Mouse (Mus musculus) spleen, adult 2 months (tissue): ENCODE data around the gene Fam129b. TPM values are rescaled to one million over a fixed set of nuclear protein-coding genes. Genes with fewer than 3 reads are reported as not detected.

Experiments used
- DNase-seq, 2 experiments: peaks; one replicate each; pipeline versions ENCODE4 v3.0.0 to v3.0.0-alpha.2; 2012 to 2021; ENCODE audit warnings: low spot score in 2 of 2, low read depth in 1 of 2
- H3K27ac ChIP-seq: fragments of 200-500 bp; 2 replicates; pipeline ENCODE4 v1.5.1; 2012; ENCODE audit warnings: low read length, inconsistent platforms; ENCODE audit not compliant: insufficient read depth
- H3K27me3 ChIP-seq: fragments of 200-500 bp; 2 replicates; pipeline ENCODE4 v1.6.1; 2012; ENCODE audit warnings: mild to moderate bottlenecking, moderate library complexity, low read length, inconsistent platforms; ENCODE audit not compliant: control insufficient read depth, insufficient read depth
- H3K36me3 ChIP-seq: fragments of 200-500 bp; 2 replicates; pipeline ENCODE4 v1.6.1; 2012; ENCODE audit warnings: mild to moderate bottlenecking, low read length, inconsistent platforms; ENCODE audit not compliant: control insufficient read depth, insufficient read depth
- H3K4me1 ChIP-seq: fragments of 200-500 bp; 2 replicates; pipeline ENCODE4 v1.6.1; 2011; ENCODE audit warnings: inconsistent platforms; ENCODE audit not compliant: control insufficient read depth, insufficient read depth, insufficient read length
- H3K4me3 ChIP-seq: fragments of 200-500 bp; 2 replicates; pipeline ENCODE4 v1.5.1; 2011; ENCODE audit warnings: mild to moderate bottlenecking, inconsistent platforms; ENCODE audit not compliant: insufficient read depth, insufficient read length; ENCODE audit errors: extremely low read depth
- CTCF ChIP-seq: fragments of 200-500 bp; IDR thresholded peaks from 2 replicates; pipeline ENCODE4 v1.5.1; 2011; ENCODE audit warnings: mild to moderate bottlenecking, inconsistent platforms; ENCODE audit not compliant: insufficient read depth, insufficient read length, insufficient replicate concordance; ENCODE audit errors: extremely low read depth
- POLR2A ChIP-seq: fragments of 200-500 bp; IDR thresholded peaks from 2 replicates; pipeline ENCODE4 v1.6.1; 2011; ENCODE audit warnings: low read depth, low read length, inconsistent platforms
- WGBS: fragments of 180-500 bp; shearing (Covaris S2); methylation state at CpG from one replicate; pipeline ENCODE4 v1.1.7; 2018; 5-methylcytosine and 5-hydroxymethylcytosine counted together
- polyA plus RNA-seq: library from polyadenylated mRNA; depleted of rRNA; stranded (reverse); fragments of >200 nt; gene quantifications from 2 replicates; pipeline ENCODE4 v1.2.3, GENCODE M21; 2012

Fam129b gene
- polyA plus RNA-seq, 1 experiment: 11.0 TPM

GRCm38 (mm10) chr2:32964659-32965457 lies 88.9 kb downstream of the Fam129b start:
- peaks cover 11% of the 10 kb centered on the region; the same call in 1 of the 2 replicates for H3K4me1 ChIP-seq
- TF ChIP-seq CTCF (no peak), POLR2A (no peak)
- DNase-seq: peak in 1 of 2 experiments; percentile 21
- H3K27me3 ChIP-seq: no peaks in the 10 kb centered on the region
- 42% methylated on average over 10 of the region's 10 CpGs for WGBS
- H3K27ac ChIP-seq: peak overlapping the region; percentile 66
- peaks cover 16% of the 10 kb centered on the region for H3K36me3 ChIP-seq
- no peak overlapping the region for H3K4me3 ChIP-seq

- H3K4me3 ChIP-seq: no peak overlapping the region
Observed at GRCm38 (mm10) chr2:32965511-32966183, 89.7 kb downstream of the Fam129b start.

GRCm38 (mm10) chr2:32966184-32966688 lies 90.3 kb downstream of the Fam129b start:
- no peak for DNase-seq
- peaks cover 8% of the 10 kb centered on the region; the same call in 1 of the 2 replicates for H3K4me1 ChIP-seq
- no peaks in the 10 kb centered on the region for H3K27me3 ChIP-seq
- peaks cover 16% of the 10 kb centered on the region for H3K36me3 ChIP-seq
- H3K4me3 ChIP-seq: peak overlapping the region; percentile 66
- H3K27ac ChIP-seq: peak overlapping the region; percentile 90
- WGBS: 13% methylated on average over 13 of the region's 13 CpGs
- TF ChIP-seq POLR2A (no peak), CTCF (no peak)

More at GRCm38 (mm10) chr2:32965511-32966183, 89.7 kb downstream of the Fam129b start:
- TF ChIP-seq POLR2A: no peak
- no peak for TF ChIP-seq CTCF
- peak in 1 of 2 experiments; percentile 64 for DNase-seq
- WGBS: 33% methylated on average over 7 of the region's 7 CpGs
- Histone ChIP-seq H3K27me3 (no peaks in the 10 kb centered on the region), H3K4me1 (peaks cover 11% of the 10 kb centered on the region; the same call in 1 of the 2 replicates), H3K36me3 (peaks cover 16% of the 10 kb centered on the region), H3K27ac (peak overlapping the region; percentile 90)

- H3K4me3 ChIP-seq: peak overlapping the region; percentile 66
- peaks cover 16% of the 10 kb centered on the region for H3K36me3 ChIP-seq
- H3K27me3 ChIP-seq: no peaks in the 10 kb centered on the region
- peak; percentile 82 for DNase-seq
- WGBS: under 1% methylated on average over 55 of the region's 55 CpGs
- H3K4me1 ChIP-seq: peaks cover 8% of the 10 kb centered on the region; the same call in 1 of the 2 replicates
- peak overlapping the region; percentile 90 for H3K27ac ChIP-seq
- peak; percentile 63; the same call in 1 of the 2 replicates for TF ChIP-seq CTCF
- peak; percentile 73; the same call in 1 of the 2 replicates for TF ChIP-seq POLR2A
Observed at GRCm38 (mm10) chr2:32966689-32967631, 91.0 kb downstream of the Fam129b start.

GRCm38 (mm10) chr2:32968024-32968614 lies 92.2 kb downstream of the Fam129b start:
- H3K4me3 ChIP-seq: no peak overlapping the region
- H3K27ac ChIP-seq: no peak overlapping the region
- H3K36me3 ChIP-seq: peaks cover 10% of the 10 kb centered on the region
- no peak for TF ChIP-seq CTCF
- H3K4me1 ChIP-seq: peaks cover 8% of the 10 kb centered on the region; the same call in 1 of the 2 replicates
- no peaks in the 10 kb centered on the region for H3K27me3 ChIP-seq
- DNase-seq: no peak
- 79% methylated on average over 9 of the region's 9 CpGs for WGBS
